Mouse (Mus musculus) limb, embryonic 13.5 days (tissue): ENCODE measurements at regions not wholly inside any gene's neighbourhood (a gene's known extent, or its start where the extent isn't known, plus 50 kb on each side); places are given as distances from the start of the nearest gene placed in this dataset.

Experiments
- ATAC-seq: fragments of 200-750 bp; cut with Nextera tagmentation; 2 replicates; pipeline ENCODE4 v1.8.0; 2017; ENCODE audit warnings: low read depth, moderate number of reproducible peaks, moderate TSS enrichment; ENCODE audit not compliant: low FRiP score
- H3K27ac ChIP-seq: fragments of 300-500 bp; sonication (generic); 2 replicates; pipeline ENCODE4 v1.5.1; 2015; ENCODE audit warnings: inconsistent platforms, mild to moderate bottlenecking, moderate library complexity
- H3K27me3 ChIP-seq: fragments of 300-500 bp; sonication (generic); 2 replicates; pipeline ENCODE4 v1.6.1; 2015; ENCODE audit warnings: mild to moderate bottlenecking, inconsistent platforms
- H3K36me3 ChIP-seq: fragments of 300-500 bp; sonication (generic); 2 replicates; pipeline ENCODE4 v1.6.1; 2015; ENCODE audit warnings: inconsistent platforms, mild to moderate bottlenecking, moderate library complexity
- H3K4me1 ChIP-seq: fragments of 300-500 bp; sonication (generic); 2 replicates; pipeline ENCODE4 v1.6.1; 2015; ENCODE audit warnings: inconsistent platforms
- H3K4me2 ChIP-seq: fragments of 300-500 bp; sonication (generic); replicated peaks from 2 replicates; pipeline ENCODE4 v1.6.1; 2015; ENCODE audit warnings: inconsistent platforms, mild to moderate bottlenecking, moderate library complexity
- H3K4me3 ChIP-seq: fragments of 300-500 bp; sonication (generic); 2 replicates; pipeline ENCODE4 v1.5.1; 2015; ENCODE audit warnings: moderate library complexity, mild to moderate bottlenecking, inconsistent platforms
- H3K9ac ChIP-seq: fragments of 300-500 bp; sonication (generic); 2 replicates; pipeline ENCODE4 v1.6.1; 2015; ENCODE audit warnings: mild to moderate bottlenecking, inconsistent platforms
- H3K9me3 ChIP-seq: fragments of 300-500 bp; sonication (generic); 2 replicates; pipeline ENCODE4 v1.6.1; 2016; ENCODE audit warnings: inconsistent platforms
- WGBS: fragments of 180-500 bp; shearing (Covaris S2); methylation state at CpG from one replicate; pipeline ENCODE4 v1.1.7; 2015; 5-methylcytosine and 5-hydroxymethylcytosine counted together

GRCm38 (mm10) chr4:105892065-105892464, 102.4 kb downstream of the Gm12728 start:
- H3K27ac ChIP-seq, result no peak overlapping the region
- no peaks in the 10 kb centered on the region for H3K36me3 ChIP-seq
- ATAC-seq, result no peak
- 73% methylated on average over 2 of the region's 2 CpGs for WGBS
- no peaks in the 10 kb centered on the region for H3K27me3 ChIP-seq
- no peak overlapping the region for H3K9ac ChIP-seq
- H3K9me3 ChIP-seq, result no peaks in the 10 kb centered on the region
- H3K4me1 ChIP-seq, result no peaks in the 10 kb centered on the region
- H3K4me2 ChIP-seq, result no peak overlapping the region
- H3K4me3 ChIP-seq, result no peak overlapping the region

GRCm38 (mm10) chr4:105895116-105895515, 105.4 kb downstream of the Gm12728 start:
- H3K36me3 ChIP-seq, result no peaks in the 10 kb centered on the region
- no peak for ATAC-seq
- H3K4me1 ChIP-seq, result no peaks in the 10 kb centered on the region
- no peaks in the 10 kb centered on the region for H3K9me3 ChIP-seq
- no peak overlapping the region for H3K27ac ChIP-seq
- no peak overlapping the region for H3K4me2 ChIP-seq
- no peak overlapping the region for H3K9ac ChIP-seq
- no peak overlapping the region for H3K4me3 ChIP-seq
- H3K27me3 ChIP-seq, result no peaks in the 10 kb centered on the region
- WGBS, result 57% methylated on average over 2 of the region's 2 CpGs

- H3K9me3 ChIP-seq, result no peaks in the 10 kb centered on the region
- H3K27ac ChIP-seq, result no peak overlapping the region
- H3K4me3 ChIP-seq, result no peak overlapping the region
- H3K4me2 ChIP-seq, result no peak overlapping the region
- H3K36me3 ChIP-seq, result no peaks in the 10 kb centered on the region
- H3K27me3 ChIP-seq, result no peaks in the 10 kb centered on the region
- 93% methylated on average over 5 of the region's 5 CpGs for WGBS
- no peak for ATAC-seq
- H3K4me1 ChIP-seq, result peaks cover 9% of the 10 kb centered on the region
- H3K9ac ChIP-seq, result no peak overlapping the region
Observed at GRCm38 (mm10) chr4:105898054-105898847, 108.6 kb downstream of the Gm12728 start.

GRCm38 (mm10) chr4:105904896-105905295, 115.2 kb downstream of the Gm12728 start:
- no peaks in the 10 kb centered on the region for H3K36me3 ChIP-seq
- no peak overlapping the region for H3K4me2 ChIP-seq
- peaks cover 34% of the 10 kb centered on the region for H3K4me1 ChIP-seq
- no peak overlapping the region for H3K4me3 ChIP-seq
- WGBS, result 29% methylated on average over 8 of the region's 8 CpGs
- H3K27me3 ChIP-seq, result no peaks in the 10 kb centered on the region
- no peak overlapping the region for H3K27ac ChIP-seq
- no peaks in the 10 kb centered on the region for H3K9me3 ChIP-seq
- no peak overlapping the region for H3K9ac ChIP-seq
- ATAC-seq, result no peak

- no peak overlapping the region for H3K27ac ChIP-seq
- ATAC-seq, result no peak
- 87% methylated on average over 4 of the region's 4 CpGs for WGBS
- no peaks in the 10 kb centered on the region for H3K36me3 ChIP-seq
- H3K27me3 ChIP-seq, result no peaks in the 10 kb centered on the region
- no peak overlapping the region for H3K9ac ChIP-seq
- no peak overlapping the region for H3K4me2 ChIP-seq
- peaks cover 44% of the 10 kb centered on the region for H3K4me1 ChIP-seq
- no peaks in the 10 kb centered on the region for H3K9me3 ChIP-seq
- no peak overlapping the region for H3K4me3 ChIP-seq
Observed at GRCm38 (mm10) chr4:105906411-105906810, 116.7 kb downstream of the Gm12728 start.

GRCm38 (mm10) chr4:105907611-105908010, 117.9 kb downstream of the Gm12728 start:
- peaks cover 53% of the 10 kb centered on the region for H3K4me1 ChIP-seq
- no peaks in the 10 kb centered on the region for H3K36me3 ChIP-seq
- H3K9me3 ChIP-seq, result no peaks in the 10 kb centered on the region
- 87% methylated on average over 7 of the region's 7 CpGs for whole genome bisulfite sequencing
- H3K27me3 ChIP-seq, result no peaks in the 10 kb centered on the region
- H3K4me3 ChIP-seq, result no peak overlapping the region
- ATAC-seq, result no peak
- no peak overlapping the region for H3K9ac ChIP-seq
- H3K4me2 ChIP-seq, result no peak overlapping the region
- no peak overlapping the region for H3K27ac ChIP-seq

GRCm38 (mm10) chr4:105908281-105908680, 118.6 kb downstream of the Gm12728 start:
- ATAC-seq, result no peak
- Histone ChIP-seq H3K9me3 (no peaks in the 10 kb centered on the region), H3K4me3 (no peak overlapping the region), H3K27me3 (no peaks in the 10 kb centered on the region), H3K4me1 (peaks cover 47% of the 10 kb centered on the region), H3K27ac (no peak overlapping the region), H3K9ac (no peak overlapping the region), H3K36me3 (no peaks in the 10 kb centered on the region), H3K4me2 (no peak overlapping the region)

GRCm38 (mm10) chr4:105909272-105909671, 119.6 kb downstream of the Gm12728 start:
- peaks cover 43% of the 10 kb centered on the region for H3K4me1 ChIP-seq
- ATAC-seq, result no peak
- no peaks in the 10 kb centered on the region for H3K27me3 ChIP-seq
- WGBS, result 39% methylated on average over 4 of the region's 4 CpGs
- H3K9me3 ChIP-seq, result no peaks in the 10 kb centered on the region
- no peak overlapping the region for H3K27ac ChIP-seq
- no peak overlapping the region for H3K9ac ChIP-seq
- no peak overlapping the region for H3K4me2 ChIP-seq
- H3K36me3 ChIP-seq, result no peaks in the 10 kb centered on the region
- H3K4me3 ChIP-seq, result no peak overlapping the region

- H3K4me3 ChIP-seq, result no peak overlapping the region
Observed at GRCm38 (mm10) chr4:105910666-105911065, 121.0 kb downstream of the Gm12728 start.

GRCm38 (mm10) chr4:105911678-105912077, 122.0 kb downstream of the Gm12728 start:
- no peak overlapping the region for H3K4me2 ChIP-seq
- no peak for ATAC-seq
- no peaks in the 10 kb centered on the region for H3K36me3 ChIP-seq
- H3K4me1 ChIP-seq, result peaks cover 36% of the 10 kb centered on the region
- H3K27me3 ChIP-seq, result no peaks in the 10 kb centered on the region
- no peak overlapping the region for H3K4me3 ChIP-seq
- no peak overlapping the region for H3K9ac ChIP-seq
- H3K9me3 ChIP-seq, result no peaks in the 10 kb centered on the region
- 53% methylated on average over 6 of the region's 6 CpGs for WGBS
- H3K27ac ChIP-seq, result no peak overlapping the region; the same call in 1 of the 2 replicates

More at GRCm38 (mm10) chr4:105910666-105911065, 121.0 kb downstream of the Gm12728 start:
- Histone ChIP-seq H3K4me1 (peaks cover 36% of the 10 kb centered on the region), H3K9ac (no peak overlapping the region), H3K27me3 (no peaks in the 10 kb centered on the region), H3K4me2 (no peak overlapping the region), H3K27ac (0 out of 2 replicates have a peak overlapping the region, but pooled peaks have one; percentile 6), H3K36me3 (no peaks in the 10 kb centered on the region), H3K9me3 (no peaks in the 10 kb centered on the region)
- ATAC-seq, result no peak
- 72% methylated on average over 5 of the region's 5 CpGs for WGBS

- H3K27ac ChIP-seq, result no peak overlapping the region; the same call in 1 of the 2 replicates
- no peak for ATAC-seq
- peaks cover 36% of the 10 kb centered on the region for H3K4me1 ChIP-seq
- H3K9me3 ChIP-seq, result no peaks in the 10 kb centered on the region
- no peaks in the 10 kb centered on the region for H3K27me3 ChIP-seq
- H3K9ac ChIP-seq, result no peak overlapping the region
- H3K4me2 ChIP-seq, result no peak overlapping the region
- no peak overlapping the region for H3K4me3 ChIP-seq
- no peaks in the 10 kb centered on the region for H3K36me3 ChIP-seq
- WGBS, result 50% methylated on average over 4 of the region's 4 CpGs
Observed at GRCm38 (mm10) chr4:105912296-105912695, 122.6 kb downstream of the Gm12728 start.

- Histone ChIP-seq H3K4me3 (no peak overlapping the region), H3K9ac (no peak overlapping the region), H3K9me3 (no peaks in the 10 kb centered on the region), H3K27ac (no peak overlapping the region), H3K36me3 (no peaks in the 10 kb centered on the region), H3K4me2 (no peak overlapping the region), H3K4me1 (peaks cover 23% of the 10 kb centered on the region), H3K27me3 (no peaks in the 10 kb centered on the region)
- WGBS, result 45% methylated on average over 6 of the region's 6 CpGs
- no peak for ATAC-seq
Observed at GRCm38 (mm10) chr4:105914996-105915395, 125.3 kb downstream of the Gm12728 start.

GRCm38 (mm10) chr4:105916229-105916628, 126.6 kb downstream of the Gm12728 start:
- no peak for ATAC-seq
- no peak overlapping the region for H3K4me2 ChIP-seq
- H3K9me3 ChIP-seq, result no peaks in the 10 kb centered on the region
- H3K36me3 ChIP-seq, result no peaks in the 10 kb centered on the region
- H3K9ac ChIP-seq, result no peak overlapping the region
- WGBS, result 70% methylated on average over 9 of the region's 9 CpGs
- H3K27me3 ChIP-seq, result no peaks in the 10 kb centered on the region
- no peak overlapping the region for H3K27ac ChIP-seq
- H3K4me1 ChIP-seq, result peaks cover 12% of the 10 kb centered on the region
- H3K4me3 ChIP-seq, result no peak overlapping the region
